Comparison of ENCODE assay signal across 9 mouse cellular contexts in the genomic region with DNA sequence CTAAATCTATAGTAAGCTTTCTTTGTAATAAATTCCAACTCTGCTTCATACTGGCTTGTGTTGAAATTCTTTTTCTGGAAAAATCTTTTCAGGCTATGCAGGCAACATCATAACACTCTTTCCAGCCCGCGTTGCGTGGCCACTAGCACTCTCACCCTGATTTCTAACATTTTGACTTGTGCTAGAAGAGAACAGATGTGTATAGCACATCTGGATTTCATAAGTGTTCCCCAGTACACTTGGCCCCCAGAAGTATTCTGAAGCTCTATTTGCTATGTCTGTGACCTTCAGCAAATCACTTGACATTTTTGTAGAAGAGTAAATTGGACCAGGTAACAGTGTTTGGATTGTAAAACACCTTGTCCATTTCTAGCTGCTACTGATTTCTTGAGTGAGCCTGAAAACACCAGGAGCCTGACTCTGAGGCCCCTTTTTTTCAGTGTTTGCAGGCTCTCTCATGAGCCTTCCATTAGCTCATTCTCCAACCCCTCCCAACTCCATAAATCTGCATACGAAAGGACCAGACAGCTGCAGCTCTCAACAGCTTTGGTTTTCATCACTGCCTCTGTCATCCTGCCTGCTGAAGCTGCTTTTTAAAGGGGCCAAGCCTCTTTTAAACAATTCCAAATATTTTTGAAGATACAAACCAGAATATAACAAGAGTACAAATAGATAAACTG.
DNase-seq lines count a peak whose midpoint lies in the region; ATAC-seq and TF ChIP-seq lines count a peak whose summit lies in the region.
"Had no signal": no experiment of that assay in that cellular context is flagged by ENCODE, and none has a peak within 500 bp of the region (broad histone marks: within the 10 kb centered on the region; RNA-seq: fewer than 3 reads in every experiment).

No protein-coding gene starts in this region.

- no peaks in the 10 kb centered on the region for H3K27me3 ChIP-seq in neural tube, embryonic 11.5 days (ENCODE audit: control insufficient read depth, insufficient read depth, low read length)
- no peaks in the 10 kb centered on the region for H3K27me3 ChIP-seq in midbrain, embryonic 11.5 days (ENCODE audit: control insufficient read depth, insufficient read depth, low read length)
- no peaks in the 10 kb centered on the region for H3K27me3 ChIP-seq in heart, adult 2 months (ENCODE audit: control insufficient read depth, insufficient read depth, low read length)

- no peaks in the 10 kb centered on the region for H3K36me3 ChIP-seq in neural tube, embryonic 11.5 days (ENCODE audit: control insufficient read depth, insufficient read depth, low read length)
- H3K36me3 ChIP-seq in midbrain, embryonic 11.5 days (ENCODE audit: control insufficient read depth, insufficient read depth, low read length), result no peaks in the 10 kb centered on the region
- H3K36me3 ChIP-seq in heart, adult 2 months (ENCODE audit: control insufficient read depth, insufficient read depth, low read length), result no peaks in the 10 kb centered on the region

- no peak overlapping the region for H3K27ac ChIP-seq in neural tube, embryonic 11.5 days (ENCODE audit: low read depth, low read length)
- no peak overlapping the region; the same call in 1 of the 2 replicates for H3K27ac ChIP-seq in midbrain, embryonic 11.5 days (ENCODE audit: low read depth, low read length)
- no peak overlapping the region for H3K27ac ChIP-seq in heart, adult 2 months

- 64% methylated on average over 4 of the region's 4 CpGs for WGBS in neural tube, embryonic 11.5 days
- WGBS in midbrain, embryonic 11.5 days, result 73% methylated on average over 4 of the region's 4 CpGs
- 73% methylated on average over 4 of the region's 4 CpGs for WGBS in heart, adult 2 months

- H3K4me1 ChIP-seq in neural tube, embryonic 11.5 days (ENCODE audit: control insufficient read depth, insufficient read depth, low read length), result no peaks in the 10 kb centered on the region
- peaks cover 3% of the 10 kb centered on the region; the same call in 1 of the 2 replicates for H3K4me1 ChIP-seq in midbrain, embryonic 11.5 days (ENCODE audit: control insufficient read depth, insufficient read depth, low read length)
- H3K4me1 ChIP-seq in heart, adult 2 months (ENCODE audit: control insufficient read depth, insufficient read depth, low read length), result no peaks in the 10 kb centered on the region

- no peak overlapping the region for H3K4me2 ChIP-seq in neural tube, embryonic 11.5 days (ENCODE audit: low read depth)
- no peak overlapping the region for H3K4me2 ChIP-seq in midbrain, embryonic 11.5 days

- intact Hi-C loops in heart, adult 2 months (cut with DNase I), result no loop called here

- TF ChIP-seq CTCF in heart, adult 2 months (IDR thresholded peaks at IDR 0.05), result no peak

- H3K9ac ChIP-seq in neural tube, embryonic 11.5 days (ENCODE audit: low read length), result no peak overlapping the region
- no peak overlapping the region for H3K9ac ChIP-seq in midbrain, embryonic 11.5 days (ENCODE audit: low read length)
- no peak overlapping the region for H3K9ac ChIP-seq in heart, adult 2 months (ENCODE audit: low read depth, low read length)

- no peaks in the 10 kb centered on the region for H3K9me3 ChIP-seq in neural tube, embryonic 11.5 days (ENCODE audit: control insufficient read depth, low read length)
- H3K9me3 ChIP-seq in midbrain, embryonic 11.5 days (ENCODE audit: control insufficient read depth, low read length), result no peaks in the 10 kb centered on the region

- peak; percentile 14 for DNase-seq in neural tube, embryonic 11.5 days (ENCODE audit: low spot score)
- DNase-seq in neural tube, embryonic 10.5 days (ENCODE audit: extremely low spot score, low spot score), result no peak
- DNase-seq in forelimb bud, embryonic 11.5 days (ENCODE audit: low read depth, low spot score), result peak; percentile 49
- peak; percentile 89 for DNase-seq in midbrain, embryonic 11.5 days (ENCODE audit: low spot score, missing footprints)
- DNase-seq in lung, postnatal 4 days, result no peak
- DNase-seq in heart, adult 2 months, result no peak
- DNase-seq: lung, adult 2 months had no signal

- peak; percentile 79; the same call in 1 of the 2 replicates for ATAC-seq in neural tube, embryonic 11.5 days (ENCODE audit: insufficient read depth, low FRiP score, low TSS enrichment)
- ATAC-seq in midbrain, embryonic 11.5 days (ENCODE audit: low FRiP score), result peak; percentile 92
- ATAC-seq in cerebellum, adult (ENCODE audit: insufficient number of reproducible peaks, low FRiP score, low TSS enrichment), result no peak

- no peak overlapping the region for H3K4me3 ChIP-seq in neural tube, embryonic 11.5 days (ENCODE audit: low read depth, low read length)
- H3K4me3 ChIP-seq in midbrain, embryonic 11.5 days (ENCODE audit: low read depth, low read length), result no peak overlapping the region
- H3K4me3 ChIP-seq in heart, adult 2 months, result no peak overlapping the region
- H3K4me3 ChIP-seq: erythroblast, embryonic 14.5 days had no signal

- H3K79me2 ChIP-seq in heart, adult 2 months (replicated peaks; ENCODE audit: control insufficient read depth, insufficient read depth, low read length), result no peaks in the 10 kb centered on the region

- no peak for TF ChIP-seq POLR2A in heart, adult 2 months (IDR thresholded peaks at IDR 0.05; ENCODE audit: insufficient read depth, low read depth, low read length)

- no peak for TF ChIP-seq EP300 in heart, adult 2 months (IDR thresholded peaks at IDR 0.05; ENCODE audit: insufficient read depth, low read depth, low read length)

Comparison
In these comparisons a context has a peak if more than half of its experiments do, and no peak if none do; other contexts are left out.
1. DNase-seq: peak in neural tube, embryonic 11.5 days (single experiment), forelimb bud, embryonic 11.5 days (single experiment) and midbrain, embryonic 11.5 days (single experiment); none in neural tube, embryonic 10.5 days (single experiment), lung, postnatal 4 days (0 of 2) and heart, adult 2 months (0 of 2).